Mouse (Mus musculus) cerebellum, postnatal 36 days (tissue): Measurements from ENCODE around the gene Plekhg5.

Source experiments
- DNase-seq, 2 experiments: peaks; one replicate each; pipeline ENCODE4 v3.0.0; 2021 to 2022; ENCODE audit warnings: mixed read lengths in 2 of 2

Gene Plekhg5

DNA sequence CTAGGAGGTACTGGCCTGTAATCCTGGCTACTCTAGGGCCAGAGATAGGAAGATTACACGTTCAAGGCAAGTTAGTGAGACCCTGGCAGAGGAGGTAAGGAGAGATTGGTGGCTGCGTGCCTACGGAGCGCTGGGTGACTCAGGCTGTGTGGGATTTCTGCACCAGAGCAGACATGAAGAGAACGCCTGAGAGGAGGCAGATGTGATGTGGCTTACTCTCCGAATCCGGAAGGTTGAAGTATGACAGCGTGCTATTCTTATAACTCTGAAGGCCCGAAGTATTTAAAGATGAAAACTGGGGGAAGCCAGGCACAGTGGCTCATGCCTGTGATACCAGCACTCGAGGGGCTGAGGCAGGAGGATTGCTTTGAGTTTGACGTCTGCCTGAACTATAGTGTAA is 28.2 kb downstream of the Plekhg5 start:
- no peak for DNase-seq

DNA sequence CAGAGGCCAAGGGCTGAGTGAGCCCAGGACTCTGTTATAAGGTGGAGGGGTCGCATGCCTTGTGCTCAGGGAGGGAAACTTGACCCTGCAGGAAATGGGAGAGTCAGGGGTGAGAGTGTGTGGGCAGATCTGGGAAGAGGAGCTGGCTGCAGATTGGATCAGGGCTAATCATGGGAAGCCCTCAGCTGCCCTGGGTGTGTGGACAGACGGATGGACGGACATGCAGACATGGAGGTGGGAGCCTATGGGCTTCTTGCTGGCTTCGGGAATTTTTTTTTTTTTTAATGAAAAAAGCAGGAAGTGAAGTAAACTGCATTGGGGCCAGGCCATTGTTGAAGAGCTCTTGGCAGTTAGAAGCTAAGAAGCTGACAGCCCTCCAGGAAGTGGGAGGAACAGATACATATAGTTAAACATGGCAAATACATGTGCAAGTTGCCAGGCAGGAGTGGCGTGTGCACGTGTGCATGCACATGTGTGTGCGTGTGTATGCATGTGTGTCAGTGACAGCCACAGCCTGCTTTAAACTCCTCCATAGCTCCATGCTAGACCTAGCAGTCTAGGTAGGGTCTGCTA is 28.9 kb downstream of the Plekhg5 start:
- no peak for DNase-seq

DNA sequence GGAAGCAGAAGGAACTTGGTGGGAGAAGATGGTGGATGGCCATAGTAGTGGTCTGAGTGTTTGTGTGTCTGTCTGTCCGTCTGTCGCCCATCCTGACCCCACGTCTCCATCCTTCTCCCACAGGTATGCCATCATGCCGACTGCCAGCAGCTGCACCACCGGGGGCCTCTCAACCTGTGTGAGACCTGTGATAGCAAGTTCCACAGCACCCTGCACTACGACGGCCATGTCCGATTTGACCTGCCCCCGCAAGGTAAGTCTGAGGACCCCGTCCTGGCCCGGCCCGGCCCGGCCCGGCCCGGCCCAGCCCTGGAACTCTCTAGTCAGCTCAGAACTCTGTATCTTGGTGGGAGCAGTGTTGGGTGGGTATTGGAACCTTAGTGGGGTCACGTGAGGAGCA is 29.6 kb downstream of the Plekhg5 start:
- no peak for DNase-seq

DNA sequence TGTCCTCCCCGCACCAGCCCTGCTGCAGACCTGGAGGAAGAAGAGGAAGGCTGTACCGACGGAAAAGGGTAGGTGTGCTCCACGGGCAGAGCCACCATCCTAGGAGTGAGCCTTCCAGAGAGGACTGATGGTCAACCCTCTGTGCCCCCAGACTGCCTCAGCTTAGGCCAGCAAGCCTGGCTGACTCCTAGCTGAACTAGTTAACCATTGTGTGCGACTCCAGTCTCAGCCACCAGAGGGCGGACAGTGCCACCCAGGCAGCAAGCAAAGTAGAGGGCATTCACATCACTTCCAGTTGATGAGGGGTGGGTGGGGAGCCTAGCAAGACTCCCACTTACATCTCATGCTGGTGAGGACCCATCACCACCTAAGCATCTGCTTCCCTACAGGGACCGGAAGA is 30.7 kb downstream of the Plekhg5 start:
- peak; percentile 74 to 75 for DNase-seq

DNA sequence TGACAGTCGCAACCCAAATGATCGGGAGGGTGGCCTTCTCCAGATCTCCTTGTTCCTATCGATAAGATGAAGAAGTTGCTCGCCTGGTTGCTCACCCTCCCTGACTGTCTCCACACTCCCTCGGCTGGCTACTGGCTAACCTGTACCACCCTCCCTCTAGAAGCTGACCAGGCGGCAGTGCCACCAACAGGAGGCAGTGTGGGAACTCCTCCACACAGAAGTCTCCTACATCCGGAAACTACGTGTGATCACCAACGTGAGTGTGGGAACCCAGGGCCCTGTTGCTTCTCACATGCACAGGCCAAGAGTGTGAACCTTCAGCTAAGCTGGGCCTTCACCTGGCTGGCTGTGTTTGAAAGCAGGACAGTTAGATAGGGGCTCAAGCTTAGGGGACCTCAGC is 34.4 kb downstream of the Plekhg5 start:
- no peak for DNase-seq

DNA sequence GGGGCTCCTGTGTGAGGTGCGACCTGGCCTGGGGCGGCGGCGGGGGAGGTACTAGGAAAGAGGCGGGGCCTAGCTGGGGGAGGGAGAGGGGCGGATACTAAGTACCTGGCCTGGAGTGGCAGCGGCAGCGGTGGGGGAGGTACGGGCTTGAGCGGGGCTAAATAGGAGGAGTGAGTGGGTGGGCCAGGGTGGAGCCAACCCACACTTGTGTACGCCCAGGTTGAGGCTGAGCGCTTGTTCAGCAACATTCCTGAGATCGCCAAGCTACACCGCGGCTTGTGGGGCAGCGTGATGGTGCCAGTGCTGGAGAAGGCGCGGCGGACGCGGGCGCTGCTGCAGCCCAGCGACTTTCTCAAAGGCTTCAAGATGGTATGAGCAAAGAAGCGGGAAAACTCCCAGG is 35.2 kb downstream of the Plekhg5 start:
- DNase-seq, result peak in 1 of 2 experiments; percentile 11

DNA sequence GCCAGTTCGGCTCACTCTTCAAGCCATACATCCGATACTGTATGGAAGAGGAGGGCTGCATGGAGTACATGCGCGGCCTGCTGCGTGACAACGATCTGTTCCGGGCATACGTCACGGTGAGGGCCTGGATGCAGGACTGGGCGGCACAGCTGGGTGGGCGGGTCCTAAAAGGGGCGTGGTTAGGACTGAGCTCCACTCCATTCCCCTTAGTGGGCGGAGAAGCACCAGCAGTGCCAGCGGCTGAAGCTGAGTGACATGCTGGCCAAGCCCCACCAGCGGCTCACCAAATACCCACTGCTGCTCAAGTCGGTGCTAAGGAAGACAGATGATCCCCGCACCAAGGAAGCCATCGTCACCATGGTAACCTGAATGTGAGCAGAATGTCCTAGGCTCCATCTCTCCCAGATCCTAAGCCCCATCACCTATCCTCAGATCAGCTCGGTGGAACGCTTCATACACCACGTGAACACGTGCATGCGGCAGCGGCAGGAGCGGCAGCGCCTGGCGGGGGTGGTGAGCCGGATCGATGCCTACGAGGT is 35.7 kb downstream of the Plekhg5 start:
- DNase-seq, result peak; percentile 8 to 32

DNA sequence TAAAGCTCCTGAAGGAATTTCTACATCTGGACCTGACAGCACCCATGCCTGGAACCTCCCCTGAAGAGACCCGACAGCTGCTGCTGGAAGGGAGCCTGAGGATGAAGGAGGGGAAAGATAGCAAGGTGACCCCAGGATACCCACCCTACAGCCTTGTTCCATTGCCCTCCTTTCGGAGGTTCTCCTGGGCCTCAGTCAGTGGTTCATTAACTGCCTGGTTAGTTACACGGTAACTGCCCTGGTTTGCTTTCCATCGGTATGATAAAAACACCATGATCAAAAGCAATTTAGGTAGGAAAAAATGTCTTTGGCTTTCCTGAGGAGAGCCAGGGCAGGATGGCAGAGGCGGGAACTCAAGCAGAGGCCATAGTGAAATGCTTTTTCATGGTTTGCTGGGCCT is 36.4 kb downstream of the Plekhg5 start:
- DNase-seq, result no peak

DNA sequence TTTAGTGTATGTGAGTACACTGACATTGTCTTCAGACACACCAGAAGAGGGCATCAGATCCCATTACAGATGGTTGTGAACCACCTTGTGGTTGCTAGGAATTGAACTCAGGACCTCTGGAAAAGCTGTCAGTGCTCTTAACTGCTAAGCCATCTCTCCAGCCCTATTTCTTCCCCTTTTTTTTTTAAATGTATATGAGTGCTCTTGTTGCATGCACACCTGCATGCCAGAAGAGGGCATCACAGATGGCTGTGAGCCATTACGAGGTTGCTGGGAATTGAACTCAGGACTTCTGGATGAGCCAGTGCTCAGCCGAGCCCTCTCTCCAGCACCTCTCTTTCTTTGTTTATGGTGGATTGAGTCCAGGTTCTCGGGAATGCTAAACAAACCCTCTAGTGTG is 37.2 kb downstream of the Plekhg5 start:
- DNase-seq, result no peak

DNA sequence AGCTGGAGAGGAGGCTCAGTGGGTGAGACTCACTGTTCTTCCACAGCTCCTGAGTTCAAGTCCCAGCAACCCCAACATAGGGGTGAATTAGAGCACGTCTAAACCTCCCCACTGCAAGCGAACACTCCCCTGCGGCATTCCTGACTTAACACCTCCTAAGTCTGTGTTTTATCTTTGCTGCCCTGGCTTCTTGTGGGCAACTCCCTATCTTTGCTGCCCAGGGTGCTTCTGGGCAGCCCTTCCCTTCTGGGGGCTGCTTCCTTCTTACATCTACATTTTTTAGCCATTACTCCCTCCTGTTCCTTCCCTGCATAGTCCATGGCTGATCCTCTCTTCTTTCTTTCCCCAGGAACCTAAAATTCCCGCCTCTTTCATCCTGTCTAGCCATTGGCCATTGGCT is 38.4 kb downstream of the Plekhg5 start:
- DNase-seq, result no peak

DNA sequence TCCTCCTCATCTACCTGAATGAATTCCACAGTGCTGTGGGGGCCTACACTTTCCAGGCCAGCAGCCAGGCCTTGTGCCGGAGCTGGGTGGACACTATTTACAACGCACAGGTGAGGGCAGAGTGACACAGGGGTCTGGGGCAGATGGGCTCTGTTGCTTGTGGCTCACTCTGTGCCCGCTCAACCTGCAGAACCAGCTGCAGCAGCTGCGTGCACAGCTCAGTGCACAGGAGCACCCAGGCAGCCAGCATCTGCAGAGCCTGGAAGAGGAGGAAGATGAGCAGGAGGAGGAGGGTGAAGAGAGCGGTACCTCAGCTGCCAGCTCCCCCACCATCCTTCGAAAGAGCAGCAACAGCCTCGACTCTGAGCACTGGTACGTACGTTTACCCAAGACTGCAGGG is 40.0 kb downstream of the Plekhg5 start:
- no peak for DNase-seq

DNA sequence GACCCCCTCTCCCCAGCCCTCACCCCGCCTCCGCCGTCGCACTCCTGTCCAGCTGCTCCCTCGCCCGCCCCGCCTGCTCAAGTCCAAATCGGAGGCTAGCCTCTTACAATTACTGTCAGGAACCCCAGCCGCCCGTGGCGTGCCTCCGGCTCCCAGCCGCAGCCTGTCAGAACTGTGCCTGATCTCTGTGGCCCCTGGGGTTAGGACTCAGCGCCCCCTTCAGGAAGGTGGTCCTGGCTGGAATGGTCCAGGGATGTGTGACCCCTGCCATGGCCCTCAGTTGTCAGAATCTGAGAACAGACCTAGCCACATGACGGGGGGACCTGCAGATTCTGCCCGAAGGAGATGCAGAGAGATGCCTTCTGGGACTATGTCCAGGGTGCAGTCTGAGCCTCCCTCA is 41.8 kb downstream of the Plekhg5 start:
- DNase-seq, result no peak

DNA sequence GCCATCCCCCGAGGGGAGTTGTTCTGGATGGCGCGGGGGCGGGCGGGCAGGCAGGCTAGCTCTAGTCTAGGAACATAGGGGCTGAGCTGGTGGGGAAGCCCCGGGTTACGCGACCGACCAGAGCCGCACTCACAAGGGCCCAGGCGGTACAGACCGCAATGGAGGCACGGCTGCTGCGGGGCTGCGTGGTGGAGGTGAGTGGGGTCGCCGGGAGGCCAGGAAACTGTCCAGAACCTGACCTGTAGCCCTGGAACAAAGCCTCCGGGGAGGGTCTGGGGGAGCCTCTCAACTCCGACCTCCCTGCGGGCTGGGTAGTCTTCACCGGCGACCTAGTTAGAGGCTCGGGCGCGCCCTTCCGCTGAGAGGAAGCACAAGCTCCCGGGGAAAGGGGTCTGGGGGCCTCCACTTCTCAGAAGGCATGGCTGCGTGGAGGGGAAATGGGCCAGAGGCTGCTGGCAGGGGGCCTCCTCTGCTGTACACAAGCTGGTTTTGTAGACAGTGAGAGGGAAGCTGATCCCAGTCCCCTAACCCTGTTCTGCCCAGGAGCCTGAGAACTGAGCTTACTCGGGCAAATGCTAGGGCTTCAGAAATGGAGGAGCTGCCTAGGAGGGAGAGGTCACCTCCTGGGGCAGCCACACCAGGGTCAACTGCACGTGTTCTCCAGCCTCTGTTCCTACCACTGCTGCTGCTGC is 43.8 kb downstream of the Plekhg5 start, which contains the start of gene Tnfrsf25:
TSS of gene Tnfrsf25 (plus strand) at position 14 of the 692 bp plus-strand sequence.
- no peak for DNase-seq

DNA sequence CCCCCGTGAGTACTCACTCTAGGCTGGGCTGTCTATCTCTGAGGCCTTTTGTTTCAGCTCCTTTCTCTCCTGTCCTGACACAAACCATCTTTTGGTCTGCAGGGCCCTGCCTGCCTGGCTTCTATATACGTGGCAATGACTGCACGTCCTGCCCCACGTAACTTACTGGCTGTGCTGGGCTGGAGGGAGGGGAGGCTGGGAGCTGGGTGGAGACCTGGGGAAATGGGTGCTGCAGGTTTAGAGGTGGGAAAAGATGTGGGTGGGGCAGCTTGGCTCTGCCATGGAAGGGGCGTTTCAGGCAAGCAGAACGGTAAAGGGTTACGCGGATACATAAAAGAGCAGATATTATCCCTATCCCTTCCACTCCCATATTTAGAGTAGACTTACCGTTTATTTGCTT is 45.2 kb downstream of the Plekhg5 start:
- no peak for DNase-seq

DNA sequence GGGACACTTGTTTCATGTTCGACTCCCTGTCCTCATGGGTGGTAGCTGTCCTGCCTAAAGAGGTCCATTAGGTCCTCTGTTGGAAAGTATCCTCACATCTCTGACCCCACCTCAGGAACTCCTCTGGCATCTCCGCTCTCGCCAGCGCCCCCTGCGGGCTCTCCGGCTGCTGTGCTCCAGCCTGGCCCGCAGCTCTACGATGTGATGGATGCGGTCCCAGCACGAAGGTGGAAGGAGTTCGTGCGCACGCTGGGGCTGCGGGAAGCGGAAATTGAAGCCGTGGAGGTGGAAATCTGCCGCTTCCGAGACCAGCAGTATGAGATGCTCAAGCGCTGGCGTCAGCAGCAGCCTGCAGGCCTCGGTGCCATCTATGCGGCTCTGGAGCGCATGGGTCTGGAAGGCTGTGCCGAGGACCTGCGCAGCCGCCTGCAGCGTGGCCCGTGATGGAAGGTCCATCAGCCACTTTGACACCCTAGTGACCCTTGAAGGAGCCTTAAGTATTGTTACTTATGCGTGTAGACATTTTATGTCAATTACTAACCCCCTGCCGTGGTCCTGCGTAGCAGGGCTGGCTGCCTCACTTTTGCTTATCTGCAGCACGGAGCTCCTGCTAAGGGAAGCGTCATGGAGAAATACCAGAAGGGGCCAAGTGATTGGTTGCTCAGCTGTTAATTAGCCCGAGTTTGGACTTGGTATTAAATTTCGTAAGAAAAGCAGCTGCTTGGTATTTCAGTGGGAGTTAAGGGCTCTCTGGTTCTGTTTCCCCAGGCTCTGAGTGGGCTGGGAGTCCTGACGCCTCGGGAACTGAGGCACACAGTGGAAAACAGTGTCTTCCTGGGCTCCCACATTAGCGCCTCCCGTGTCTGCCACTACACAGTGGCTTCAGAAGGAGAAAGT is 47.3 kb downstream of the Plekhg5 start:
- DNase-seq, result no peak

DNA sequence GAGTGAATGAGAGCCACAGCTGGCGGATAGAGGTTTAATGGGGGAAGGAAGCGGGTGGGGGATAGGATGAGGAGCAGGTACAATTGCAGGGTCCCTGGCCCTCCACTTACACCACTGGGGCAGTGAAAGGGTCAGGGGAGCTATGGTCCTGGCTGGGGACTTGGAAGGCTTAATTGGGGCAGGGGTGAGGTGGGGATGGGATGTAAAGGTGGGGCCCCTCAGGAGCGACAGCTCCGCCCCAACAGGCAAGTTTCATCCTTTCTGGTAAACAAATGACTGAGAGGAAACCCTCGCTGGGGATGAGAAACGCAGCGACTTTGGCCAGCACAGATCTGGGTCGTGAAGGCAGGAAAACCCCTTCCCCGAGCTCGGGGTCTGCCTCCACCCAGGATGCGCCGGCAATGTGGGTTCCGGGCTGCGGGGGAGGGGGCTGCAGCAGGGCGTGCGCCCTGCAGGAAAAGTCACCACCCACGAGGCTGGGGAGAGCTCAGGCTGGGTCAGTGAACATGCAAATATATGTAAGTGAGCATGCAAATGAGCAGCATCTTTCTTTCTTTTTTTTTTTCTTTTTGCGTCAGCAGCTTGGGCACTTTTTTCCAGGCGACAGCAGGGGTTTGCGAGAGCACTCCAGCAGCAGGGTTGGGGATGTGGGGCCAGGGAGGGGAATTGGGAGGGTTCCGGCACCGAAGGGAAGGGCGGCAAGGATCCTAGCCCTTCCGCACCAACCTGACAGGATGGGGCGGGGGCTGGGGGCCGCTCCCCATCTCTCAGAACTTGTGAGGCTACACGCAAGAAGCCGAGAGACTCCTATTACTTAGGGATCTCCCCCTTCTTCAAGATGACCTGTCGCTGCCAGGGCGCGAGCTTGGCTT is 48.2 kb downstream of the Plekhg5 start:
- DNase-seq, result no peak

DNA sequence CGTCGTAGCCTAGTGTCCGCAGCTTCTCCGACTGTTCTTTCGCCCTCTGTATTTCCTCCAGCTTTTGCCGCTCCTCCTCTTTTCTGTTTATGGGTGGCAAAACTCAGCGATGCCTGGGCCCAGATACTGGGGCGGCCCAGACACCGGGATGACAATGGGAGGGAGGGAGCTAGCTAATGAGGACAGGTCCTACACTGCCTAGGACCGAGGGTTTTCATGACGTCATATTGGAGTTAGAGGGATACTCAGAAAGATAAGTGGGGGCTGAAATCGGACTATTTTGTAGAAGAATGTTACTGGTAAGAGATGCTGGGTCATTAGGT is 48.8 kb downstream of the Plekhg5 start:
- no peak for DNase-seq

DNA sequence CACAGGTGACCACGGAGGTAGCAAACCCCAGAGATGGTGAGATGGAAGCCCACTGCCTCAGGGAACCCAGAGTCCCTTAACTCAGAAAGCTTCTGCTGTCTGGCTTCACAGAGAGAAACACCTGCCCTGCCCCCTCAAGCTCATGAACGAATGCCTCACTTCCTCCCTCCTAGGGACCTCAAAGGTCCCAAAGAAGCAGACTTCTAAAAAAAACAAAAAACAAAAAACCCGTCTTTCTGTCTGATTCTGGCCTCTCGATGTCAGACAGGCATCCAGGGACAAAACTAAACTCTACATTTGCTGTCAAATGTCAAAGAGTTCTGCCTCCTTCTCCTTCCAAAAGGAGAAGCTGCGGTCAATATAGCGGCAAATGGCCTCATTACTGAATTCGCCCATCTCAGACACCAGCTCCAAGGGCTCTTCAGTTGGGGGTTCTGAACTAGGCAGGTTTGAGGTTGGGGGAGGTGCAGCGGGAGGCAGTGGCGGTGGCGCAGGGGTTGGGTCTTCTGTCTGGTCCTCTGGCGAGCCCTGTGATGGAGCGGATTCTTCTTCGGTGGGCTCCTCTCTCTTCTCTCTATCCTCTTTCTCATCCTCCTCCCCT is 52.2 kb downstream of the Plekhg5 start:
- no peak for DNase-seq

DNA sequence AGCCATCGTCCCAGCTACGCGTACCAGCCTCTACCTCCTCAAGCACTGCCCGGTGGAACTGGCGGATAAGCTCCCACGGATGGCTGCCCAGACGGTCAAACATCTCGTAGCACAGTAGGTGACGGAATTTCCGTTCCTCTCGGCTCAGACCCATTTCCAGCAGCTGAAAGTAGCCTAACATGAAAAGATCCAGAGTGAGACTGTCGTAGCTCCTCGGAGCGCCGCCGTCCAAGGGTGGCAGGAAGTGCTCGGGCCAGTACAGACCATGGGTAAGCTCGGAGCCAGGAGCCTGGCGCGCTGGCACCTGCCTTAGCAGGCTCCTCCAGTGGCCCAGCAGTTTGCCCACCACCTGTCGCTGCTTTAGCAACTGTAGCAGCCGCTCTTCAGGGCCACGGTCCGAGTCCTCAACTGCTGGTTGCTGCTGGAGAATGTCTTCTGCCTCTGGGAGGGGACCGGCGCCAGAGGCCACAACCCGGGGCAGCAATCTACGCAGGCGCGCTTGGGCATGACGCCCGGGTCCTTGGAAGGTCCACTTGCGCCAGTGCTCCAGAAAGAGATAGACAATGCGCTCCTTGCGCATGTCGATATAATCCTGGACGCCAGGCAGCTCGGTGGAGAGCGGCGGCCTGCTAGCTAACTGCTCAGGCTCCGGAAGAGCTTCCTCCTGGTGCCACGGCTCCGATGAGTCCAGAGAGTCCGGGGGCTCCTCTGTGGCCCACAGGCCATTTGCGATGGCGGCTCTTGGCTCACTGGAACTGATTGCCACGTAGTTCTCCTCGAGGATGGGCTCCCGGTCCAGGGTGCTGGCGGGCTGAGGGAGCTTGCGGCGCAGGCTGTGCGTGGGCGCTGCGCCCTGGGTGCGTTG is 53.1 kb downstream of the Plekhg5 start:
- DNase-seq, result peak; percentile 46 to 53

DNA sequence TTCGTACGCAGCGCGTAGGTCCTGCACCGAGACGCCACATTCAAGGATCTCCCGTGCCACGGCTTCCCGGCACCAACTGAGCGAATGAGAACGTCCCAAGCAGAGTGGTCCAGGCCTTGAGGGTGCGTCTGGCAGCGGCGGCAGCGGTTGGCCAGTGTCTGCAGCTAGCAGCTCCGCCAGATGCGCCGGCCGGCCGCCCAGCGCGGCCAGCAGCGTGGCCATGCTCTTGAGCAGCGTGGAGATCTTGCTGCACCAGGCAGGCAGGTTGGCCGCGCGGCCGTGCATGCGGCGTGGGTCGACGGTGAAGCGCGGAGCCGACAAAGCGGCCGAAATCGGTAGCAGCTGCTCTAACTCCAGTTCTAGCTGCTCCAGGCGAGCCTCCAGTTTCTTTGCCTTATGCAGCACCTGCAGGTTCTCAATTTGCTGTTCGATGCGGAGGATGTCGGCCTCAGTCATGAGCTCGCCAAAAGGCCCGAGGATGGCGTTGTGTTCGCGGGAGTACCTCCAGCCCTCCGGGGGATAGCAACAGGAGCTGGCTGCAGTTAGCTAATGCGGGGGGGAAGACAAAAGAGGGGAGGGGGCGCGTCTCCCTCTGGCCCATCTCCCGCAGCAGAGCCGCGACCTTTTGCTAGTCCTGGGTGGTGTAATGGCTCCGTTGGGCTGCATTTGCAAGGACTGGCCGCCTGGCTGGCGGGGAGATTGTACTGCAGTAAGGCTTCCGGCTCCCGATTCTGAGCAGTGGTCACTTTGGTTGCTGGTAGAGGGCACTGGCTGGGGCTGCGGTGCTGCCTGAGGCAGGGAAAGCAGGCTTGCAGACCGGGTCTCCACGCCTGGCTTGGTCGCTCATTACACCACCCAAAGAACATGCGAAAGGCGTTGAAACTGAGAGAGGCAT is 54.0 kb downstream of the Plekhg5 start:
- no peak for DNase-seq
